Mouse (Mus musculus): Measurements from ENCODE around the gene Depdc5. TPM values are rescaled to one million over a fixed set of nuclear protein-coding genes. Genes with fewer than 3 reads are reported as not detected.

Gene Depdc5
- polyA plus RNA-seq, 1 experiment, result 16.1 TPM

- no peak overlapping the region for H3K27ac ChIP-seq (ENCODE audit: control insufficient read depth, insufficient read depth, low read depth, low read length)
- no peak overlapping the region for H3K4me3 ChIP-seq (ENCODE audit: control insufficient read depth, low read depth, low read length)
- TF ChIP-seq CTCF (IDR thresholded peaks at IDR 0.05; ENCODE audit: control insufficient read depth, insufficient read depth, insufficient replicate concordance, low read depth, low read length) (no peak), POLR2A (IDR thresholded peaks at IDR 0.05; ENCODE audit: control insufficient read depth, low read depth, low read length) (no peak)
- H3K36me3 ChIP-seq (ENCODE audit: control insufficient read depth, insufficient read depth, low read length), result peaks cover 7% of the 10 kb centered on the region
- H3K27me3 ChIP-seq (ENCODE audit: control insufficient read depth, insufficient read depth, low read length), result no peaks in the 10 kb centered on the region
- H3K4me1 ChIP-seq (ENCODE audit: control insufficient read depth, insufficient read depth, low read length), result no peaks in the 10 kb centered on the region
These were observed 86.6 kb downstream of the Depdc5 start for GRCm38 (mm10) chr5:32950077-32950476.

GRCm38 (mm10) chr5:32950702-32951274 lies 87.3 kb downstream of the Depdc5 start:
- Histone ChIP-seq H3K36me3 (ENCODE audit: control insufficient read depth, insufficient read depth, low read length) (peaks cover 5% of the 10 kb centered on the region), H3K4me3 (ENCODE audit: control insufficient read depth, low read depth, low read length) (no peak overlapping the region), H3K27me3 (ENCODE audit: control insufficient read depth, insufficient read depth, low read length) (no peaks in the 10 kb centered on the region), H3K27ac (ENCODE audit: control insufficient read depth, insufficient read depth, low read depth, low read length) (no peak overlapping the region), H3K4me1 (ENCODE audit: control insufficient read depth, insufficient read depth, low read length) (no peaks in the 10 kb centered on the region)
- no peak for TF ChIP-seq POLR2A (IDR thresholded peaks at IDR 0.05; ENCODE audit: control insufficient read depth, low read depth, low read length)
- no peak for TF ChIP-seq CTCF (IDR thresholded peaks at IDR 0.05; ENCODE audit: control insufficient read depth, insufficient read depth, insufficient replicate concordance, low read depth, low read length)

- Histone ChIP-seq H3K36me3 (ENCODE audit: control insufficient read depth, insufficient read depth, low read length) (no peaks in the 10 kb centered on the region; the same call in none of the 2 replicates), H3K4me1 (ENCODE audit: control insufficient read depth, insufficient read depth, low read length) (no peaks in the 10 kb centered on the region), H3K27me3 (ENCODE audit: control insufficient read depth, insufficient read depth, low read length) (no peaks in the 10 kb centered on the region), H3K27ac (ENCODE audit: control insufficient read depth, insufficient read depth, low read depth, low read length) (no peak overlapping the region), H3K4me3 (ENCODE audit: control insufficient read depth, low read depth, low read length) (no peak overlapping the region)
- TF ChIP-seq POLR2A (IDR thresholded peaks at IDR 0.05; ENCODE audit: control insufficient read depth, low read depth, low read length) (no peak), CTCF (IDR thresholded peaks at IDR 0.05; ENCODE audit: control insufficient read depth, insufficient read depth, insufficient replicate concordance, low read depth, low read length) (no peak)
These were observed 92.2 kb downstream of the Depdc5 start for GRCm38 (mm10) chr5:32955716-32956115.

GRCm38 (mm10) chr5:32961616-32962015 lies 98.1 kb downstream of the Depdc5 start:
- TF ChIP-seq CTCF (IDR thresholded peaks at IDR 0.05; ENCODE audit: control insufficient read depth, insufficient read depth, insufficient replicate concordance, low read depth, low read length), result no peak
- TF ChIP-seq POLR2A (IDR thresholded peaks at IDR 0.05; ENCODE audit: control insufficient read depth, low read depth, low read length), result no peak
- Histone ChIP-seq H3K4me3 (ENCODE audit: control insufficient read depth, low read depth, low read length) (no peak overlapping the region), H3K27me3 (ENCODE audit: control insufficient read depth, insufficient read depth, low read length) (no peaks in the 10 kb centered on the region), H3K36me3 (ENCODE audit: control insufficient read depth, insufficient read depth, low read length) (no peaks in the 10 kb centered on the region; the same call in none of the 2 replicates), H3K4me1 (ENCODE audit: control insufficient read depth, insufficient read depth, low read length) (no peaks in the 10 kb centered on the region), H3K27ac (ENCODE audit: control insufficient read depth, insufficient read depth, low read depth, low read length) (no peak overlapping the region)

- Histone ChIP-seq H3K36me3 (ENCODE audit: control insufficient read depth, insufficient read depth, low read length) (no peaks in the 10 kb centered on the region; the same call in none of the 2 replicates), H3K27me3 (ENCODE audit: control insufficient read depth, insufficient read depth, low read length) (no peaks in the 10 kb centered on the region), H3K4me3 (ENCODE audit: control insufficient read depth, low read depth, low read length) (no peak overlapping the region), H3K27ac (ENCODE audit: control insufficient read depth, insufficient read depth, low read depth, low read length) (no peak overlapping the region), H3K4me1 (ENCODE audit: control insufficient read depth, insufficient read depth, low read length) (no peaks in the 10 kb centered on the region)
- TF ChIP-seq CTCF (IDR thresholded peaks at IDR 0.05; ENCODE audit: control insufficient read depth, insufficient read depth, insufficient replicate concordance, low read depth, low read length) (no peak), POLR2A (IDR thresholded peaks at IDR 0.05; ENCODE audit: control insufficient read depth, low read depth, low read length) (no peak)
These were observed 99.1 kb downstream of the Depdc5 start for GRCm38 (mm10) chr5:32962581-32962980.

GRCm38 (mm10) chr5:32976541-32976940 lies 113.0 kb downstream of the Depdc5 start:
- H3K27ac ChIP-seq (ENCODE audit: control insufficient read depth, insufficient read depth, low read depth, low read length), result no peak overlapping the region
- no peaks in the 10 kb centered on the region for H3K4me1 ChIP-seq (ENCODE audit: control insufficient read depth, insufficient read depth, low read length)
- TF ChIP-seq POLR2A (IDR thresholded peaks at IDR 0.05; ENCODE audit: control insufficient read depth, low read depth, low read length), result no peak
- TF ChIP-seq CTCF (IDR thresholded peaks at IDR 0.05; ENCODE audit: control insufficient read depth, insufficient read depth, insufficient replicate concordance, low read depth, low read length), result no peak
- H3K27me3 ChIP-seq (ENCODE audit: control insufficient read depth, insufficient read depth, low read length), result no peaks in the 10 kb centered on the region
- peaks cover 5% of the 10 kb centered on the region for H3K36me3 ChIP-seq (ENCODE audit: control insufficient read depth, insufficient read depth, low read length)
- no peak overlapping the region for H3K4me3 ChIP-seq (ENCODE audit: control insufficient read depth, low read depth, low read length)

- Histone ChIP-seq H3K27ac (ENCODE audit: control insufficient read depth, insufficient read depth, low read depth, low read length) (no peak overlapping the region), H3K4me1 (ENCODE audit: control insufficient read depth, insufficient read depth, low read length) (no peaks in the 10 kb centered on the region), H3K36me3 (ENCODE audit: control insufficient read depth, insufficient read depth, low read length) (peaks cover 5% of the 10 kb centered on the region), H3K4me3 (ENCODE audit: control insufficient read depth, low read depth, low read length) (no peak overlapping the region), H3K27me3 (ENCODE audit: control insufficient read depth, insufficient read depth, low read length) (no peaks in the 10 kb centered on the region)
- TF ChIP-seq CTCF (IDR thresholded peaks at IDR 0.05; ENCODE audit: control insufficient read depth, insufficient read depth, insufficient replicate concordance, low read depth, low read length) (no peak), POLR2A (IDR thresholded peaks at IDR 0.05; ENCODE audit: control insufficient read depth, low read depth, low read length) (no peak)
These were observed 113.7 kb downstream of the Depdc5 start for GRCm38 (mm10) chr5:32977179-32977578.
